Mouse (Mus musculus): ENCODE data around the gene Ppp2r5c.

DNA sequence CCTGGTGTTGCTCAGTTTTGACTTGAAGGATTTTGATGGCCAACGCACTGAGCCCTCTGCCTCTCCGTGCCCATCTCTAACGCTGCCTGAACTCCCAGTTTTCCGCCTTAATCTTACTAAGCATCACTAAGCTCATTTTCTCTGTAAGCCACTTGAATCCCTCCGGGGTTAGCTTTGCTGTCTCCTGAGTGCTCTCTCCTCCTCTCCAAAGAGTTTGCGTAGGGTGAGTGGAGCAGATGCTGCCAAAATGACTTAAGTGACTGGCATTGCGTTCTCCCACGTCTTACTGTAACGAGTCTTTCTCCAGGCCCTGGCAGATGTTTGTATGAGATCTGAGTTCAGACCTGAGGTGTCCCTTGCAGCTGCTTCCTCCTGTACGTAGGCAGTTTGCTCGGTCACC is 183.1 kb downstream of the Ppp2r5c start:
- TF ChIP-seq POLR2A (IDR thresholded peaks at IDR 0.05; ENCODE audit: low read depth, low read length) (no peak), CTCF (IDR thresholded peaks at IDR 0.05; ENCODE audit: extremely low read depth, insufficient read depth, insufficient read length, insufficient replicate concordance) (no peak)

Data from spleen, adult 2 months (tissue).